Mouse (Mus musculus) cerebellum, postnatal 4 days (tissue): ENCODE measurements around the gene Hist3h2ba.

ENCODE experiments used
- DNase-seq, 2 experiments: peaks; one replicate each; pipeline ENCODE4 v3.0.0; 2022; ENCODE audit warnings: low spot score in 2 of 2, mixed read lengths in 1 of 2

The Hist3h2ba gene

DNA sequence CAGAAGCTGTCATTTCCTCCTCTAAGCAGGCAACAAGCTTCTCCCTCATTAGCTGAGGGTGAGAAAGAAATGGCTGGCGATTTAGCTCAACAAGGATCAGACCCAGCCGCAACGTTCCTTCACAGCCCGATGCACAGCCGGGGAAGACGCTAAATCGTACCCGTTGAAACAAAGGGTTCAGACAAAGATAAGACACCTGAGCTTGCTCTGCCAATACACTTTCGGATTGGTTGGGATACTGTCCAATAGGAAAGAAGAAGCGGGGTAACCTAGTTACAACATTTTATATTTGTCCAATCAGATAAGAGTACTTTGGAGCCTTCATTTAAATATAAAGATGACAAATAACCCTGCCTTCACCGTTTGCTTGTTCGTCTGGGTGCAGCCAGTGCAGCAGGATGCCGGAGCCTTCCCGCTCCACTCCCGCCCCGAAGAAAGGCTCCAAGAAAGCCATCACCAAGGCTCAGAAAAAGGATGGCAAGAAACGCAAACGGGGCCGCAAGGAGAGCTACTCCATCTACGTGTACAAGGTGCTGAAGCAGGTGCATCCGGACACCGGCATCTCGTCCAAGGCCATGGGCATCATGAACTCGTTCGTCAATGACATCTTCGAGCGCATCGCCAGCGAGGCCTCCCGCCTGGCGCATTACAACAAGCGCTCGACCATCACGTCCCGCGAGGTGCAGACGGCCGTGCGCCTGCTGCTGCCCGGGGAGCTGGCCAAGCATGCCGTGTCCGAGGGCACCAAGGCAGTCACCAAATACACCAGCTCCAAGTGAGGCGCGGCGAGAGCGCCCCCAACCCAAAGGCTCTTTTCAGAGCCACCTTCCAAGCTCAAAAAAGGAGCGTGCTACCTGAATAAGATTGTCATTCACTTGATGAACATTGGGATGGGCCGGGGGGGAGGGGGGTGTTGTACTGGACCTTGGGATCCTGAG lies at the start of gene Hist3h2ba:
TSS of gene Hist3h2ba (plus strand) at position 379 of the 938 bp plus-strand sequence.
- peak; percentile 54 to 70 for DNase-seq

DNA sequence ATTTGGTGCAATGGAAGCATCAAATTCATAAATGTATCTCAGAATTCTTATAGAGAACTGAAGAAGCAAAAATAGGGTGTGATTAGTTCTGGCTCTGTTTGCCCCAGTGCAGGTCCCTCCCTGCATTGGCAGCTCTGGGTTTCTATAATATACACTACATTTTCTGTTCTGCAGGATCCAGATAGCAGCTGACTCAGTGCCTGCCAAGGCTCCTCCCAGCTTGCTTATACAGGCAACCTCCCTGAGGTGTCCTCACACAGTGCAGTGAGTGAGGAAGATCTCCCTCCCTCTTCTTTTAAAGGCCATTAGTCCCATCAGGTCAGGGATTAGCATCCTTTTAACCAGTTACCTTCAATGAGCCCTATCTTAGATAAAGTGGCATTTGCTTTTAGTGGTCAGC lies 47.6 kb upstream of the Hist3h2ba start:
- DNase-seq: no peak

DNA sequence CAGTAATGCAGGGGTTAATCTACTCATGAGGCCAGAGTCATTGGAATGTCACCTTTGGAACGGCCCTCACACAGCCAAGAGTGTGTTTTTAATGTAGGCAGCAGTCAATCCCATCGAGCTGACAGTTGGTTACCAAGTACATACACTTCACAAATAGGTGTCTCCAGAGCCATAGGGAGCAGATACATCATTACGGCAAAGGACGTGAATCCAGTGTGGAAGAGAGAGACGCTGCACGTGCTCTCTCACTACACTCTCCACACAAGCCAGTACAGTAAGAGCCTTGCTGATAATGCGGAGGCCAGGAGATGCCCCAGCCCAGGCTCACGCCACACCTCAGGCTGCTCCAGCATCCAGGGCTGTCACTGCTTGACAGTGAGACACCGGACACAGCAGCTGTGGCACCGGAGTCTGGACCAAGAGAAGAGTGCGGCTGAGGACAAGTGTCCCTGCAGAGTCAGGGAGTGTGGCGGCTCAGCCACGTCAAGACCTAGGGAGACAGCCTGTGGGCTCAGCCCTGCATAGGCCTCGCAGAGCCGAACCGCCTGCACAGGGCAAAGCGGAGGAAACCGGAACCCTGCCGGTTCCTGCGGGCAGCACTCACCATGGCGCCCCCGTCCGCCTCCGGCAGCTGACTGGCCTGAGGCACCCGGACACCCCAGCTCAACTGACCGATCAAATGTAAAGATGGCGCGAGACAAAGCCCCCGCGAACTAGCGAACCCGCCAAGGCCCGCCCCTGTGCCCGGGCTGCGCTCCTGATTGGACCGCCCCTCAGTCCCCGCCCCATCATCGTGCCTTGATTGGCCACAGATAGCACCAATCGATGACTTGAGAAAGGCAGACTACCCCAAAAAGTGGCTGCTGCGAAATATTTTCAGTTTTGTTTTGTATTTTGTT lies 45.0 kb upstream of the Hist3h2ba start, which contains the start of gene Zfp39:
TSS of gene Zfp39 (minus strand) at position 715 of the 899 bp plus-strand sequence.
- DNase-seq: peak; percentile 92 to 98

DNA sequence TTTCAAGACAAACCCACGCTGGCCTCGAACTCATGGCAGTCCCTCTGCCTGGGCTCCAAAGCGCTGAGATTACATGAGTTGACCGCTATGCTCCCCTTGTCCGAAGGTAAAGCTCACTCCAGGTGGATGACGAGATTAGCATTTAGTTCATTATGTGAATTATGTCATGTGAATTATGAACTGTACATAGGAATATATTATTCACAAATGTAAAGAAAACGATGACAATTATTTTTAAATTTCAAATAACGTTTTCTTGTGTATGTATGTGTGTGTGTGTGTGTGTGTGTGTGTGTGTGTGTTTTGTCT lies 44.4 kb upstream of the Hist3h2ba start:
- DNase-seq: no peak

DNA sequence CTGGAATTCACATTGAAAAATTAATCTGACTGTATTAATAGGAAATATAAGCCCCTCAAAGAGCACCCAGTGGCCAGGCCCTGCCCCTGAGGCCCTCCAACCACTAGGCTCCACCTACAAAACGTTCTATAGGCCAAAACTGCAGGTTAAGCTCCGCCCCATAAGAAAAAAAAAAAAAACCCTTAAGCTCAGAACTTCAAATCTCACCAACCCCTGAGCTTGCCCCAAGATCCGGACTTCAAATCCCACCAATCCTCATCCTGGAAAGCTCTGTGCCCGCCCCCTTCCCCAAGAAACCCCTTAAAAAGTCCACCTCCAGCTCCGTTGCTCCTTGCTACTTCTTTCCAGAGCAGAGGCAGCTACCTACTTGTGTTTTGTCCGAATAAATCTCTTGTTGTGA lies 43.9 kb upstream of the Hist3h2ba start:
- no peak for DNase-seq

DNA sequence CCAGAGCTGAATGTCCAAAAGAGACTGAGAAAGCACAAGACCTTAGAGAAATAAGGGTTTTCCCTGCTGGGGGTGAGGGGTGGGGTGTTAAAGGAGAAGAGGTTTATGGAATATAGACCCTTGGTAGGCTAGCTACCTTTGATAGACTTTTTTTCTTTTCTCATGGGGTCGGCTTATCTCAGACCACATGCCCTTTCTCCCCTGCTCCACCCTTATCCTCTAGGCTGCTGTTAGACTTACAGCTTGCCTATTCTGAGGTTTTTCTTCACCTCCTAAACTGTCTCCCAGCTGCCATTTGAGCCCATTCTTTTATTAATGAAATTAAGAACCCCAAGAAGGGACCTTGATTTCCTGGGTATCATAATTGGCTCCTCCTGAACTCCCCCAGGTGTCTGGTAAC lies 34.9 kb upstream of the Hist3h2ba start:
- no peak for DNase-seq

DNA sequence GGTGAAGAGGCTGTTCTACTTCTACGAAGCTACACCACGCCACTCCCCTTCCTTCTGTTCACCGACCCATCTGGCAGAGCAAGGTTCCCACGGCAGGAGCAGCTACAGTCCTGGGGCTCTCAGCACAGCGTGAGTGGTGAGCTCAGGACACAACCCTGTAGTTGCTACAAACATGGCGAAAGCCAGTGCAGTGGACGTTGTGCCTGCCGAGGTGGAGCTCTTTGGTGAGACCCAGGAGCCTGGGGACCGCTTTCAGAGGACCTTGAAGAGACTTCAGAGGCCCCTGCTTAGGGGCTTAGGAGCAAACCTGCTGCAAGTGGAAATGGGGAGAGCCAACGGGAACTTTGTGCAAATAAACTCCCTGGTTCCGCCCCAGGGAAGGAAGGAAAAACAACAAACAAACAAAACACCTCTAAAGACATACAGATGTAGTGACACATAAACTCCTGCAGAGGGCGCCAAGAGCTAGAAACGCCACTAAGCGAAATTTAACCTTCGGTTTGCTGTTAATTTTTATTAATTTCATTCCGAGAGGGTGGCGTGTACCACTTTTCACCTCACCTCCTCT lies 34.2 kb upstream of the Hist3h2ba start:
- DNase-seq: peak in 1 of 2 experiments; percentile 17

DNA sequence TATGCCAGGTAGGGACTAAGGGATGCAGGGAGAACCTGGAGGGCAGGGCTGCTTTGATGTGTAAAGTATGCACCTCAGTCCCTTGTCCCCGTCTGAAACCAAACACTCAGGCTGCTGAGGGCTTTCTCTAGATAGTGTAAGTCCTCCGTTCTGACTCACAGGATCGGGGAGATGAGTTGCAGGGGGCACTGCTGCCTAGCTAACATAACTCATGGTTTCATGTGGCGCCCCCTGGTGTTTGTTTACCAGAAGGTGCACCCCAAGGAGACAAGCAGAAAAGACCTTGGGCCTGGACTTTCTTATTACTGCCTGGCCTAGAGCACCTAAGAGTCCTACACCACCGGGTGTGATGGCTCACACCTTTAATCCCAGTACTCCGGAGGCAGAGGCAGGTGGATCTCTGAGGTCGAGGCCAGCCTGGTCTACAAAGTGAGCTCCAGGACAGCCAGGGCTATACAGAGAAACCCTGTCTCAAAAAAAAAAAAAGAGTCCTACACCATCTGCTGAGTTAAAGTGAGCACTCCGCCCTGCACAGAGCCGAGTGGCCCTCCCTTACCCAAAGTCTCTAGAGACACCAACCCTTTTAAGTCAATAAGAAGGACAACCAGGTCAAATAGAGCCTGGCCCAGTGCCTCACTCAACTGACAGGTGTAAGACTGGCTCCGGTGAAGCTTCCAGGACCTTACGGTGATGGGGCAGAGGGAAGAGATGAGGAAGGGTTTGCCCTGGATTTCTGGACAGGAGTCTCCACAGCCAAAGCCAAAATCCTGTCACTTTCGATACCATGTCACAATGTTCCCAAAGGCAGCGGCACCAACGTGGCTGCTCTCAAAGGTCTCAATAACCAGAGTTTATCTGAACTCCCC lies 31.6 kb upstream of the Hist3h2ba start:
- DNase-seq: peak in 1 of 2 experiments; percentile 32

DNA sequence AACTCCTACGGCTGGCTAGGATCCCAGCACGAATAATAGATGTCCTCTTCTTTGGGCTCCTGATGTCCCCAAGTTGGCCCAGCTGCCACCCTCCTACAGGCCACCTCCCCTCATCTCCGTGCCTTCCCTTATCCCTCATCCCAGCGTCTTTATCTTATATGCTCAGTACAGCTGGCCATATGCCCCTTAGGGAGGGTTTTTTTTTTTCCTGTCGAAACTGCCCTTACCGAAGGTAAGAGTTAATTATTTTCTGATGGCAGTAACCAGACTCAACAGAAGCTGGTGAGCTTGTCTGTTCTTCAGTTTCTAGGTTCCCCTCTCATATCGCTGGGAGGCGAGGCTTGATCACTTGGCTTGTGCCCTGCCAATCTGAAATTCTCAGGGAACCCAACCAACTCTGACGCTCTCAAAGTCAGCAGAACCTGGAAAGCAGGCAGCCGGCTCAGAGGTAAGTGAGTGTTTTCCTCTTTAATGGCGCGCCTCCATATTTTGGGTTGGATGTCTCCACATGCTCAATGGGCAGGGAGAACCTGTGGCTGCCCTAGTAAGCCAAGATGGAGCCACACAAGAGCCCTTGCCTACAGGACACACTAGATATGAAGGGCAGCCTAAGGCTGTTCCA lies 30.9 kb upstream of the Hist3h2ba start, which contains the start of gene Btnl10:
TSS of gene Btnl10 (plus strand) at position 164 of the 622 bp plus-strand sequence.
- no peak for DNase-seq

DNA sequence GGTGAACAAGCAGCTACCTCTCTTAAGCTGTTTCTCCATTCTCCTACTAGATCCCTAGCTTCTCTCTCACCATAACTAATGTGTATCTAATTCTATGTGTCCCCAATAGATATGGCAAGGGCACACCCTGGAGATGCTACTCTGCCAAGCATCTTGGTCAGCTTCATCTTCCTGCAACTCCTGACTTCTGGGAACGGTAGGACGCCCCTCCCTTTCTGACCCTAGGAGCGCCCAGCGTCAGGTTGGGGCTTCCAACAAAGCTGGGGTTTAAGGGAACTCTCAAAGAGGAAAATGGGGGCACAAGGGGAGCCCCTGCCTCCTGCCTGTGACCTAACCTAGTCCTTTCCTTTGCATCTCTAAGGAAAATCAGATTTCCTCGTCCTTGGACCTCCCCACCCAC lies 30.0 kb upstream of the Hist3h2ba start:
- DNase-seq: no peak

DNA sequence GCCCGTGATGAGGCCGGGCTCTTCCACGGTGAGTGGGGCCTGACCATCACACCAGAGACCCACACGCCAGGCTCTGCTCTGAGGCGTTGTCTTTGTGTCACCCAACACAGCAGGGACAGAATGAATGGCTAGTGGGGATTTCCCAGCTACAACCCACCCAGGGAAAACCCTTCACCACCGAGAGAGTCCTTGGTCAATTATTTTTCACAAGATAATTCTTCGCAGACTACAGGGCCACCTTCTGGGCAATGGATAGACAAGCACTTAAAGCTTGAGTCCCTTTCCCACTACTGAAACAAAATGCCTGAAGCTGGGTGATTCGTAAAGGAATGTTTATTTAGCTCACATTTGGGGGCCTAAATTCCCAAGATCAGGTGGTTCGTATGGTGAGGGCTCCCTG lies 26.3 kb upstream of the Hist3h2ba start:
- DNase-seq: no peak

DNA sequence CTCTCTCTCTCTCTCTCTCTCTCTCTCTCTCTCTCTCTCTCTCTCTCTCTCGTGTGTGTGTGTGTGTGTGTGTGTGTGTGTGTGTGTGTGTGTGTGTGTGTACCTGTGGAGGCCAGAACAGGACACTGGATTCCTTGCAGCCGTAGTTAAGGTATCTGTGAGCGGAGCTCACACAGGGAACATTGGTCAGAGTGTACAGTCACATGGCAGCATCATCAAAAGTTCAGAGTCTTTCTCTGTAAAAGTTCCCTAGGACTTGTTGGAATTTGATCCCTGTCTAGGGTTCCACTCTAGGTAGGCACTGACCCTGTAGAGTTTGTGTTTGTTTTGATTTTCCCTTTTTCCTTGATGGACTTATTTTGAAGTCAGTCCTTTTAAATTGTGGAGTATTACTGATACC lies 22.1 kb upstream of the Hist3h2ba start:
- DNase-seq: no peak

DNA sequence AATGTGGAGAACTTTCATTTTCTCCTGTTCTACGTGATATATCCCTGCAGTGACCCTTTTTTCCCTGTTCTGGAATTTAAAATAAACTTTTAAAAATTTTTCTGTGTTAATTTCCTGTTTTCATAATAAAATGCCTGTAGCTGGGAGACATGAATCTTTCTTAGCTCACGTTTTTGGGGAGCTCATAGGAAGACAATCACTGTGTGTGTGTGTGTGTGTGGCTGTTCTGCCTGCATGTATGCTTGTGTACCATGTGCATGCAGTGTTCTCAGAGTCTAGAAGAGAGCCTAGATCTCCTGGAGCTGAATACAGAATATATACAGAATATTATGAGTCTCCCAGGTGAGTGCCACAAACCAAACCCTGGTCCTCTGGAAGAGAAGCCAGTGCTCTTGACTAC lies 21.7 kb upstream of the Hist3h2ba start:
- DNase-seq: no peak

DNA sequence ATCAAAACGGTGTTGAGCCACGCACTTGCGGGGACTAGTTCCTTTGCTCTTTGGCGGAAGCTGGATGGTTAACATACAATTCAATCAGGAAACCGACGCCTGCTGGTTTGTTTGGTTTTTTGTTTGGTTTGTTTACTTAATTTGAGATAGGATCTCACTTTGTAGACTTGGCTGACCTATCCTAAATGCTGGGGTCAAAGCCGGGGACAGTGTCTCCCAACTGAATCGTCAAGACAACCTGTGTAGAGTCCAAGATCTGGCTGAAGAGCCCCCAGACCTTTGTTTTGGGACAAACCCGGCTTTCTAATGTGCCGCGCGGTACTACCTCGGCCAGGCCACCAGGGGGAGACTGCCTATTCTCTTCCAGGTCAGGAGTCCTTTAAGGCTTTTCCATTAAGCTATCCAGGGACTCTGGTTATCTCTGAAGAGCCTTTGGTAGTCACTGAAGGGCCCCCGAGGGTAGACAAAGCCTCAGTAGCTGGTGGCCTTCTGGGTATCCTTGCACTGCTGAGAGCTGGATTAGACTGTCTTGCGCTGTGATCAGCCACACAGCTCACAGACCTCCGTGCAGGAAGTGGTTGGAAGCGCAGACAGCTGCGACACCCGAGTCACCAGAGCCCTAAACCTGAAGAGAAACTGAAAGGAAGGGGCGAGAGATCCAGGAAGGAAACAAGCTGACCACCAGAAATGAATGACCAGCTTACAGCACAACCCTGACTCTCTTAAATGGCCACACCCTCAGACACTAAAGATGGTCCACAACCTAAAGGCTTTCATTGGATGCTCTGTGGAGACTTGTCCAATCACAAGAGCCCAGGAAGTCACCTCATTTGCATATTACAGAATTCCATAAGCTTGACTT lies 20.7 kb upstream of the Hist3h2ba start:
- DNase-seq: peak in 1 of 2 experiments; percentile 63

DNA sequence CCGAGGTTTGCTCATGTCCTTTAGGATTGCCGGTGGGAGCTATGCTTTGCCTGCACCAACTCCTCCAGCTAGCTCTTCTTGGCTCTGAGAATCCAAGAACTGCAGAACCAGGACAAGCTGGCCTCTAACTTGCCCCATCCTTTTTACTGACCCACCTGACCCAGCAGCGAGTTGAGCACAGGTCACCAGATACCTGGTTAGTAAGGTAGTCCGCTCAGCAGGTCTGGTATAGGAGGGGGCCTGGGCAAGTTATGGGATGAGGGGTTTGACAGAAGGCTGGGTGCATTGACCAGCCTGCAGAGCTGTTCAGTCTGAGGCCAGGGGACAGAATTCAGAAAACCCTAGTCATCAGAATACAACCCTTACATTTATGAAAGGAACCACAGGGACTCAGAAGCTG lies 19.7 kb upstream of the Hist3h2ba start:
- no peak for DNase-seq

DNA sequence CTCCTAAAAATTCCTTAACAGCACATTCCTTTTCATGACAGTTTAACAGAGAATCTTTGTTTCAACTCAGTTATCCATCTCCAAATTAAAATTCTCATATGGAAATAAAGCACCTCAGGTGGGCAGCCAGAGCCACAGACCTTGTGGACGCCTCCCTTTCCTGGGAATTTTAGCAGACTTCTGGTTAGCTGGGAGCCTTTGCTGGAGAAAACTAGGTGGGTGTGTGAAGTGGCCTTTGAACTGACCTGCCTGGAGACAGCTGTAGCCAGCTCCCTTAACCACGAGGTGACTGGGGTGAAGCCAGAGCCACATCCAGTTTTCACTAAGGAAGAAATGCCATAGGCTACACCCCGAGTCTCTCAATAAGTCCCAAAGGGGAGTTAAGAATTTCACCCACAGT lies 19.1 kb upstream of the Hist3h2ba start:
- DNase-seq: no peak

DNA sequence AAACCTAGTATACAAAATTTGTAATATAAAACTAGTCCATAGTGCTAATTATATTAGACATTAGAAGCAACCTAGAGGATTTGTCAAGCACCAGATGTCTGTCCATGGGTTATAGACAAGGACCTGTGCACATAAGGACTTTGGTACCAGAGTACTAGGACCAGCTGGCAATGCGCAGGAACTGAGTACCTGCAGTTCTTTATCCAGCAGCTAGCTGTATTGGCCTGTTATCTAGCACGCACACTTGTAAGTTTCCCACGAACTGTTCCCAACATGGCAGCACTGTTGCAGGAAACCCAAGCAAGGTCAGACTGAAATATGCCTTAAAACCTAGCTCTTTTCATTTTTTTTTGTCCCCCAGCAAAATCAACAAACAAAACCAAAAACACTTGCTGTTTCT lies 18.5 kb upstream of the Hist3h2ba start:
- DNase-seq: no peak

DNA sequence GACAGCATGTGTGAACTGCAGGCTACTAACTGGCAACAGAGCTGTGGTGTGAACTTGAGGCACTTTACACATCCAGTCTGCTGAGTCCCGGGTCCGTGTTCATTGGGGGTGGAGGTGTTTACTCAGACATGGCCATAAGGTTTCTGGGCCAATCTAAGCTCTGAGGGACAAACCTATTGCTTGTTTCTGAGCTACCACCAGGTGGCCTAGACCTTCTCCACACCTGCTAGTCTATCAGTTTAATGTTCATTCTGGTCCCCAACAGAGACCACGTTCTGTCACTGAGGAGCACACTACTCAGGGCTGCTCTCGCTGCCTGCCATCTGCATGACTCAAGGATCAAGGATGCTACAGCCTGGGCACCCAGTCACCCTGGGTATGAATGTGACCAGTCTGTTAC lies 17.1 kb upstream of the Hist3h2ba start:
- DNase-seq: no peak

DNA sequence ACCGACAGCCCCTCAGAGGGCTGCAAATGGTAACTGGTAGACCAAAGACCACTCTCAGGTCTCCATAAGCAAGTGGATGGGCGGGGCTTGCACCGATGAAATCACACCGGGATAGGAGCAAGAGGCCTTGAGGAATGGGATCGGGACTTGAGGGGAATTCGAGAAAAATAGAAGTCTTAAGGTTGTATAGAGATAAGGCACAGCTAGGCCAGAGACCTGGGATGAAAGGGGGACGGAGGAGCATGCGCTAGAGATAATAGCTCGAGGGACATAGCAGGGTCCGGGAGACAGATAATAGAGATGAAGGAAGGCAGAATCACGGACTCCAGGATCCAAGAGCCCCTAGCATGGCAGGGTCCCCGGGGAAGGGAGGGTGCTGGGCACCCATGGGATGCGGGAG lies 10.8 kb upstream of the Hist3h2ba start:
- no peak for DNase-seq
